Mouse (Mus musculus): ENCODE results near the gene Slc16a14. TPM values are rescaled to one million over a fixed set of nuclear protein-coding genes. Genes with fewer than 3 reads are reported as not detected.

Gene Slc16a14
- polyA plus RNA-seq, 1 experiment from 2014 or later = 0.60 TPM

DNA sequence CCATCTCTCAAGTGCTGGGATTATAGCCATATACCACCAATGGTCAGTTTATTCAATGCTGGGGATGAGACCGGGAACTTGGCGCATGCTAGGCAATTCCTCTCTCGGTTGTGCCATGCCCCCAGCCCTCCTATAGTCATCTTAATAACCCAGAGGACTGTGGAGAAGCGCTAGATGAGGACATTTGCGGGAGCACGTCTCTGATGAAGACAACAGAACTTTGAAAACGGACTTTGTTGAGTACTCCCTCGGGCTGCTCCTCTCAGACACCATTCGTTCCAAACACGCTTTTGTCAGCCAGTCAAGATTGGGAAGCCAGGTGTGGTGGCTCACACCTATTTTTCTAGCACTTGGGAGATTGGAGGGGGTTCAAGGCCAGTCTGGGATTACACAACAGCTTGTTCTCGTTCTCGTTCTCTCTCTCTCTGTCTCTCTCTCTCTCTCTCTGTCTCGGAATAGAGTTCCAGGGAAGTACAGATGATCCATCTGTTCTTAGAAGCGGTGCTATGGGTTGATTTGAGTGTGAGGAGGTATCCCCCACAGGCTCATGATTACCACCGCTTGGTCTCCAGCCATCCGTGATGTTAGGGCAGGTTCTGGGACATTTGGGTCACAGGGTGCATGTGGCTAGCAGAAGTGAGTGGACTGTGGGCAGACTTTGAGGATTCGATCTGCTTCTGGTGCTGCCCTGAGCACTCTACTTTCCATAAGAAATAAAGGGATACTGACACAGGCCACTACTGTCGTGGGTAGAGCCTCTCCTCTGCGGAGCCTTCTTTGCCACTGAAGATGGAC, 2.0 kb upstream of the Slc16a14 start:
- Histone ChIP-seq H3K27me3 (peaks cover 23% of the 10 kb centered on the region), H3K36me3 (no peaks in the 10 kb centered on the region), H3K9ac (no peak overlapping the region), H3K4me3 (no peak overlapping the region), H3K9me3 (no peaks in the 10 kb centered on the region), H3K27ac (no peak overlapping the region), H3K4me1 (peaks cover 18% of the 10 kb centered on the region; the same call in 1 of the 2 replicates), H3K4me2 (no peak overlapping the region)
- WGBS = 85% methylated on average over 19 of the region's 19 CpGs
- ATAC-seq (ENCODE audit: insufficient number of reproducible peaks, low FRiP score, low TSS enrichment, low read depth) = no peak

DNA sequence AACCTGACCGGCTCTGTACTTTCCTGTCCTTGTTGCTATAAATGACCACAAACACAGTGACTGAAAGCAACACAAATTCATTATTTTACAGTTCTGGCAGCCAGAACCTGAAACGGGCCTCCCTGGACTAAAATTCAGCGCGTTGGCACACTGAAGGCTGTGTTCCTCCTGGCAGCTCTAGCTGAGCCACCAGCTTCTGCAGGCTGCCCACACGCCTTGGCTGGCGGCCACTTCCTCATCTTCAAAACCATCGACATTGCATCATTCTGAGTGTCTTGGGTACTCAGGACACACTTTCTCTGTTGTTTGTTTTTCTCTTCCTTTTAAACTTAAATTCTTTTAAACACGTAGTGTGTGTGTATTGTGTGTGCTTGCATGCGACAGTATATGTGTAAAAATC, 734 bp upstream of the Slc16a14 start:
- Histone ChIP-seq H3K4me2 (peak overlapping the region; percentile 91; the same call in 1 of the 2 replicates), H3K27ac (no peak overlapping the region)
- WGBS = 60% methylated on average over 9 of the region's 9 CpGs

GRCm38 (mm10) chr1:84934151-84934502, 807 bp downstream of the Slc16a14 start:
- Histone ChIP-seq H3K36me3 (no peaks in the 10 kb centered on the region), H3K27me3 (peaks cover 23% of the 10 kb centered on the region), H3K4me1 (peaks cover 18% of the 10 kb centered on the region; the same call in 1 of the 2 replicates), H3K4me2 (peak overlapping the region; percentile 91), H3K4me3 (peak overlapping the region; percentile 47), H3K27ac (no peak overlapping the region), H3K9ac (peak overlapping the region; percentile 18; the same call in 1 of the 2 replicates), H3K9me3 (no peaks in the 10 kb centered on the region)
- under 1% methylated on average over 12 of the region's 12 CpGs for WGBS
- no peak for ATAC-seq (ENCODE audit: insufficient number of reproducible peaks, low FRiP score, low TSS enrichment, low read depth)

More for the DNA sequence above, 734 bp upstream of the Slc16a14 start:
- ATAC-seq (ENCODE audit: insufficient number of reproducible peaks, low FRiP score, low TSS enrichment, low read depth) = no peak
- Histone ChIP-seq H3K4me3 (no peak overlapping the region), H3K27me3 (peaks cover 23% of the 10 kb centered on the region), H3K9me3 (no peaks in the 10 kb centered on the region), H3K9ac (no peak overlapping the region), H3K36me3 (no peaks in the 10 kb centered on the region), H3K4me1 (peaks cover 18% of the 10 kb centered on the region; the same call in 1 of the 2 replicates)

GRCm38 (mm10) chr1:84933472-84934150, 1.3 kb downstream of the Slc16a14 start:
- Histone ChIP-seq H3K36me3 (no peaks in the 10 kb centered on the region), H3K4me3 (peak overlapping the region; percentile 47), H3K27ac (no peak overlapping the region), H3K9ac (no peak overlapping the region), H3K4me2 (peak overlapping the region; percentile 91), H3K4me1 (peaks cover 18% of the 10 kb centered on the region; the same call in 1 of the 2 replicates), H3K9me3 (no peaks in the 10 kb centered on the region), H3K27me3 (peaks cover 23% of the 10 kb centered on the region)
- WGBS = 9% methylated on average over 22 of the region's 22 CpGs
- ATAC-seq (ENCODE audit: insufficient number of reproducible peaks, low FRiP score, low TSS enrichment, low read depth) = no peak

- no peak overlapping the region for H3K4me3 ChIP-seq
- H3K9me3 ChIP-seq = no peaks in the 10 kb centered on the region
- no peaks in the 10 kb centered on the region for H3K4me1 ChIP-seq
- no peak for ATAC-seq (ENCODE audit: insufficient number of reproducible peaks, low FRiP score, low TSS enrichment, low read depth)
- H3K4me2 ChIP-seq = no peak overlapping the region
- H3K36me3 ChIP-seq = no peaks in the 10 kb centered on the region
- 76% methylated on average over 9 of the region's 9 CpGs for WGBS
- H3K27me3 ChIP-seq = no peaks in the 10 kb centered on the region
- no peak overlapping the region for H3K9ac ChIP-seq
- no peak overlapping the region for H3K27ac ChIP-seq
Observed at GRCm38 (mm10) chr1:84925599-84925998, 9.3 kb downstream of the Slc16a14 start.

DNA sequence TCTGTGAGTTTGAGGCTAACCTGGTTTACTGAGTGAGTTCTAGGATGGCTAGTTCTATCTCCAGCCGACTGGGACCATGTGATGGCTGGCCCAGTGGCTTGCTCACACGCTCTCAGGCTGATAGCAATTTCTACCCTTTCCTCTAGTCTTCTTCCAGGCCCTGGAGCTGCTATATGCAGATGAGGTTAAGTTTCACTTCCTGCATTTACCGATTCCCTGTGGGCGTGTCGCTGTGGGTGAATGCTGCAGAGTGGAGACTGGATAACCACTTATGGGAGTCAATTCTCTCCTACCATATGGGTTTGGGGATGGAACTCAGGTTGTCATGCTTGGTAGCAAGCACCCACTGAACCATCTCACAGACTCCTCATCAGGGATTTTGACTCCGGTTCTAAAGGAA, 10.8 kb downstream of the Slc16a14 start:
- Histone ChIP-seq H3K9me3 (no peaks in the 10 kb centered on the region), H3K4me3 (no peak overlapping the region), H3K36me3 (no peaks in the 10 kb centered on the region), H3K9ac (no peak overlapping the region), H3K27ac (no peak overlapping the region), H3K27me3 (no peaks in the 10 kb centered on the region), H3K4me1 (no peaks in the 10 kb centered on the region), H3K4me2 (no peak overlapping the region)
- no peak for ATAC-seq (ENCODE audit: insufficient number of reproducible peaks, low FRiP score, low TSS enrichment, low read depth)
- WGBS = 65% methylated on average over 6 of the region's 6 CpGs

DNA sequence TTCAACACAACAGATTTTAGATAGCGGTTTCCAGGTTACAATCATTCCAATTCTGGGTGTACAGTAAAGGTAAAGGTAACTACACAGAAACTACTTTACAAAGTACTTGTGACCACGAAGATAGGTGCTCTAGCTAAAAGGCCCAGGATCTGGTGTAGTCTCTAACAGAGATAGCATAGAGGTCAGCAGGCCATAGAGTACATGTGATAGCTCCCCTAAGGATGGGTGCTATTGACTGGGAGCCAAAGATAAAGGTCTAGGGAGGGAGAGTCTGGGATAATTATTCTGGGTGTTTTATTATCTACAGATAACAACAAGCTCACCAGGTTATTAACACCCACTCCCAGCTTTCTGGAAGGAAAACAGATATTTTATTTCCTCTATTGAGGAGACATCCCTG, 11.5 kb downstream of the Slc16a14 start:
- WGBS = 75% methylated on average over 2 of the region's 2 CpGs
- H3K36me3 ChIP-seq = no peaks in the 10 kb centered on the region
- H3K27ac ChIP-seq = no peak overlapping the region
- no peak for ATAC-seq (ENCODE audit: insufficient number of reproducible peaks, low FRiP score, low TSS enrichment, low read depth)
- H3K4me2 ChIP-seq = no peak overlapping the region
- H3K4me1 ChIP-seq = no peaks in the 10 kb centered on the region
- no peaks in the 10 kb centered on the region for H3K27me3 ChIP-seq
- H3K9ac ChIP-seq = no peak overlapping the region
- H3K4me3 ChIP-seq = no peak overlapping the region
- no peaks in the 10 kb centered on the region for H3K9me3 ChIP-seq

- no peak overlapping the region for H3K9ac ChIP-seq
- WGBS = 79% methylated on average over 3 of the region's 3 CpGs
- H3K27me3 ChIP-seq = no peaks in the 10 kb centered on the region
- no peak overlapping the region for H3K4me3 ChIP-seq
- H3K4me2 ChIP-seq = no peak overlapping the region
- no peaks in the 10 kb centered on the region for H3K4me1 ChIP-seq
- H3K36me3 ChIP-seq = no peaks in the 10 kb centered on the region
- no peak overlapping the region for H3K27ac ChIP-seq
- no peak for ATAC-seq (ENCODE audit: insufficient number of reproducible peaks, low FRiP score, low TSS enrichment, low read depth)
- H3K9me3 ChIP-seq = no peaks in the 10 kb centered on the region
Observed at GRCm38 (mm10) chr1:84918865-84919264, 16.1 kb downstream of the Slc16a14 start.

GRCm38 (mm10) chr1:84915010-84915409, 19.9 kb downstream of the Slc16a14 start:
- H3K36me3 ChIP-seq = no peaks in the 10 kb centered on the region
- no peaks in the 10 kb centered on the region for H3K27me3 ChIP-seq
- 87% methylated on average over 4 of the region's 4 CpGs for WGBS
- no peaks in the 10 kb centered on the region for H3K9me3 ChIP-seq
- ATAC-seq (ENCODE audit: insufficient number of reproducible peaks, low FRiP score, low TSS enrichment, low read depth) = no peak
- H3K4me3 ChIP-seq = no peak overlapping the region
- H3K4me2 ChIP-seq = no peak overlapping the region
- H3K9ac ChIP-seq = no peak overlapping the region
- H3K27ac ChIP-seq = no peak overlapping the region
- no peaks in the 10 kb centered on the region for H3K4me1 ChIP-seq

DNA sequence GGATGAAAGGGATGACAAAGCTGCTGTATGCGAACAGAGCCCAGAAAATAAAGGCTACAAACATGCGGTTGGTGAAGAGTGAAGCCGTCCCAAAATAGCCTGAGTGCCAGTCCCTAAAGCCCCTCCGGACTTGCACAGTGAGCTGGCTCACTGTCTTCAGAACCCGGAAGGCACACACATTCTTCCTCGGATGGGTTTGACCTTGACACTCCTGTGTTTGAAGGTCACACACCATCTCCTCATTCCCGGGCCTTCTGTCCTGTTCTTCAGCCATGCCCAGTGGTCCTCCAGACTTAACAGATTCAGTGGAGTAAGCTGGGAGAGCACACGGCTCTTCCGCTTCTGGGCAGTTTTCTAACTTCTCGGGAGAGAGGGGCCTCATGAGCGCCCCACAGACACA, 22.4 kb downstream of the Slc16a14 start:
- Histone ChIP-seq H3K36me3 (no peaks in the 10 kb centered on the region), H3K27ac (no peak overlapping the region), H3K4me1 (no peaks in the 10 kb centered on the region), H3K27me3 (no peaks in the 10 kb centered on the region), H3K9me3 (no peaks in the 10 kb centered on the region), H3K4me2 (no peak overlapping the region), H3K4me3 (no peak overlapping the region), H3K9ac (no peak overlapping the region)
- ATAC-seq (ENCODE audit: insufficient number of reproducible peaks, low FRiP score, low TSS enrichment, low read depth) = no peak
- 94% methylated on average over 11 of the region's 11 CpGs for WGBS

GRCm38 (mm10) chr1:84910177-84910804, 24.6 kb downstream of the Slc16a14 start:
- H3K27ac ChIP-seq = no peak overlapping the region
- H3K4me2 ChIP-seq = no peak overlapping the region
- H3K9me3 ChIP-seq = no peaks in the 10 kb centered on the region
- no peaks in the 10 kb centered on the region for H3K27me3 ChIP-seq
- H3K4me3 ChIP-seq = no peak overlapping the region
- WGBS = 62% methylated on average over 8 of the region's 8 CpGs
- ATAC-seq (ENCODE audit: insufficient number of reproducible peaks, low FRiP score, low TSS enrichment, low read depth) = no peak
- H3K9ac ChIP-seq = no peak overlapping the region
- no peaks in the 10 kb centered on the region for H3K4me1 ChIP-seq
- no peaks in the 10 kb centered on the region for H3K36me3 ChIP-seq

GRCm38 (mm10) chr1:84904467-84904866, 30.5 kb downstream of the Slc16a14 start:
- H3K9ac ChIP-seq = no peak overlapping the region
- H3K27me3 ChIP-seq = no peaks in the 10 kb centered on the region
- no peaks in the 10 kb centered on the region for H3K4me1 ChIP-seq
- no peak overlapping the region for H3K4me2 ChIP-seq
- no peak overlapping the region for H3K27ac ChIP-seq
- 33% methylated on average over 2 of the region's 2 CpGs for WGBS
- ATAC-seq (ENCODE audit: insufficient number of reproducible peaks, low FRiP score, low TSS enrichment, low read depth) = no peak
- H3K36me3 ChIP-seq = no peaks in the 10 kb centered on the region
- H3K4me3 ChIP-seq = no peak overlapping the region
- H3K9me3 ChIP-seq = no peaks in the 10 kb centered on the region

Measured in limb, embryonic 15.5 days (tissue).